Mouse (Mus musculus): Measurements from ENCODE around the gene D1Pas1. TPM values are rescaled to one million over a fixed set of nuclear protein-coding genes. Genes with fewer than 3 reads are reported as not detected.

The D1Pas1 gene
- polyA plus RNA-seq (2015; fragmentation: Nextera tagmentation; extraction: Ambion mirVana): not detected in 2 replicates

- H3K36me3 ChIP-seq: no peaks in the 10 kb centered on the region; the same call in 1 of the 2 replicates
- H3K9ac ChIP-seq: no peak within 1 kb of the TSS
- ATAC-seq (ENCODE audit: low read depth) (no peak), DNase-seq (no peak)
- H3K4me1 ChIP-seq (replicated peaks): no peaks in the 10 kb centered on the region
- 71% methylated on average over 53 of the region's 53 CpGs for WGBS (ENCODE audit: insufficient replicate concordance)
- no peaks in the 10 kb centered on the region for H3K27me3 ChIP-seq
- no peak within 1 kb of the TSS for H3K4me3 ChIP-seq (replicated peaks)
- H3K9me3 ChIP-seq (replicated peaks): peaks cover 33% of the 10 kb centered on the region
- no peak within 1 kb of the TSS for H3K27ac ChIP-seq
- no peak within 1 kb of the TSS for H3K4me2 ChIP-seq
Observed at GRCm38 (mm10) chr1:186967201-186967812, at the start of gene D1Pas1. D1Pas1 (plus strand) TSS chr1:186967416.

GRCm38 (mm10) chr1:186922489-186923370 is 44.5 kb upstream of the D1Pas1 start:
- Histone ChIP-seq H3K4me1 (replicated peaks) (no peaks in the 10 kb centered on the region), H3K27ac (no peak overlapping the region), H3K4me2 (no peak overlapping the region), H3K27me3 (no peaks in the 10 kb centered on the region), H3K36me3 (no peaks in the 10 kb centered on the region), H3K4me3 (replicated peaks) (no peak overlapping the region), H3K9ac (no peak overlapping the region), H3K9me3 (replicated peaks) (no peaks in the 10 kb centered on the region)
- 50% methylated on average over 17 of the region's 17 CpGs for WGBS (ENCODE audit: insufficient replicate concordance)
- no peak for DNase-seq
- ATAC-seq (ENCODE audit: low read depth): no peak

GRCm38 (mm10) chr1:186924027-186924426 is 43.2 kb upstream of the D1Pas1 start:
- no peaks in the 10 kb centered on the region for H3K36me3 ChIP-seq
- no peaks in the 10 kb centered on the region for H3K27me3 ChIP-seq
- H3K4me3 ChIP-seq (replicated peaks): no peak overlapping the region
- no peak overlapping the region for H3K9ac ChIP-seq
- 60% methylated on average over 12 of the region's 12 CpGs for WGBS (ENCODE audit: insufficient replicate concordance)
- H3K4me1 ChIP-seq (replicated peaks): no peaks in the 10 kb centered on the region
- no peak for DNase-seq
- no peaks in the 10 kb centered on the region for H3K9me3 ChIP-seq (replicated peaks)
- no peak overlapping the region for H3K4me2 ChIP-seq
- no peak overlapping the region for H3K27ac ChIP-seq
- no peak for ATAC-seq (ENCODE audit: low read depth)

GRCm38 (mm10) chr1:186925411-186925810 is 41.8 kb upstream of the D1Pas1 start:
- Histone ChIP-seq H3K9ac (no peak overlapping the region), H3K27ac (no peak overlapping the region), H3K4me2 (no peak overlapping the region), H3K9me3 (replicated peaks) (no peaks in the 10 kb centered on the region), H3K36me3 (no peaks in the 10 kb centered on the region), H3K4me1 (replicated peaks) (no peaks in the 10 kb centered on the region), H3K4me3 (replicated peaks) (no peak overlapping the region), H3K27me3 (no peaks in the 10 kb centered on the region)
- 59% methylated on average over 9 of the region's 9 CpGs for WGBS (ENCODE audit: insufficient replicate concordance)
- no peak for DNase-seq
- ATAC-seq (ENCODE audit: low read depth): no peak

- Histone ChIP-seq H3K4me2 (no peak overlapping the region), H3K27me3 (no peaks in the 10 kb centered on the region), H3K36me3 (no peaks in the 10 kb centered on the region), H3K27ac (no peak overlapping the region), H3K4me1 (replicated peaks) (no peaks in the 10 kb centered on the region), H3K4me3 (replicated peaks) (no peak overlapping the region), H3K9me3 (replicated peaks) (no peaks in the 10 kb centered on the region), H3K9ac (no peak overlapping the region)
- no peak for DNase-seq
- WGBS (ENCODE audit: insufficient replicate concordance): 60% methylated on average over 8 of the region's 8 CpGs
- ATAC-seq (ENCODE audit: low read depth): no peak
Observed at GRCm38 (mm10) chr1:186926316-186926949, 40.8 kb upstream of the D1Pas1 start.

GRCm38 (mm10) chr1:186926950-186927316 is 40.3 kb upstream of the D1Pas1 start:
- no peak for DNase-seq
- no peaks in the 10 kb centered on the region for H3K27me3 ChIP-seq
- H3K4me3 ChIP-seq (replicated peaks): no peak overlapping the region
- no peaks in the 10 kb centered on the region for H3K9me3 ChIP-seq (replicated peaks)
- no peak overlapping the region for H3K4me2 ChIP-seq
- H3K4me1 ChIP-seq (replicated peaks): no peaks in the 10 kb centered on the region
- H3K36me3 ChIP-seq: no peaks in the 10 kb centered on the region
- no peak overlapping the region for H3K27ac ChIP-seq
- no peak for ATAC-seq (ENCODE audit: low read depth)
- WGBS (ENCODE audit: insufficient replicate concordance): 58% methylated on average over 6 of the region's 6 CpGs
- H3K9ac ChIP-seq: no peak overlapping the region

GRCm38 (mm10) chr1:186927494-186927893 is 39.7 kb upstream of the D1Pas1 start:
- ATAC-seq (ENCODE audit: low read depth): no peak
- Histone ChIP-seq H3K9ac (no peak overlapping the region), H3K9me3 (replicated peaks) (no peaks in the 10 kb centered on the region), H3K36me3 (no peaks in the 10 kb centered on the region), H3K27ac (no peak overlapping the region), H3K4me1 (replicated peaks) (no peaks in the 10 kb centered on the region), H3K4me3 (replicated peaks) (no peak overlapping the region), H3K4me2 (no peak overlapping the region), H3K27me3 (no peaks in the 10 kb centered on the region)
- DNase-seq: no peak
- whole genome bisulfite sequencing (ENCODE audit: insufficient replicate concordance): 58% methylated on average over 4 of the region's 4 CpGs

GRCm38 (mm10) chr1:186930160-186930887 is 36.9 kb upstream of the D1Pas1 start:
- no peak for ATAC-seq (ENCODE audit: low read depth)
- 65% methylated on average over 13 of the region's 13 CpGs for WGBS (ENCODE audit: insufficient replicate concordance)
- Histone ChIP-seq H3K4me1 (replicated peaks) (no peaks in the 10 kb centered on the region), H3K36me3 (no peaks in the 10 kb centered on the region), H3K27me3 (no peaks in the 10 kb centered on the region), H3K27ac (no peak overlapping the region), H3K4me3 (replicated peaks) (no peak overlapping the region), H3K9me3 (replicated peaks) (no peaks in the 10 kb centered on the region), H3K4me2 (no peak overlapping the region), H3K9ac (no peak overlapping the region)
- DNase-seq: no peak

- H3K4me2 ChIP-seq: no peak overlapping the region
- H3K36me3 ChIP-seq: no peaks in the 10 kb centered on the region
- H3K9me3 ChIP-seq (replicated peaks): no peaks in the 10 kb centered on the region
- H3K4me3 ChIP-seq (replicated peaks): no peak overlapping the region
- no peak overlapping the region for H3K9ac ChIP-seq
- no peaks in the 10 kb centered on the region for H3K4me1 ChIP-seq (replicated peaks)
- no peak for ATAC-seq (ENCODE audit: low read depth)
- 71% methylated on average over 6 of the region's 6 CpGs for WGBS (ENCODE audit: insufficient replicate concordance)
- H3K27me3 ChIP-seq: no peaks in the 10 kb centered on the region
- DNase-seq: no peak
- H3K27ac ChIP-seq: no peak overlapping the region
Observed at GRCm38 (mm10) chr1:186930888-186931233, 36.4 kb upstream of the D1Pas1 start.

GRCm38 (mm10) chr1:186934205-186934604 is 33.0 kb upstream of the D1Pas1 start:
- ATAC-seq (ENCODE audit: low read depth): no peak
- Histone ChIP-seq H3K4me1 (replicated peaks) (no peaks in the 10 kb centered on the region), H3K4me3 (replicated peaks) (no peak overlapping the region), H3K9me3 (replicated peaks) (no peaks in the 10 kb centered on the region), H3K36me3 (no peaks in the 10 kb centered on the region), H3K27me3 (no peaks in the 10 kb centered on the region), H3K4me2 (no peak overlapping the region), H3K9ac (no peak overlapping the region), H3K27ac (no peak overlapping the region)
- WGBS (ENCODE audit: insufficient replicate concordance): 68% methylated on average over 1 of the region's 1 CpGs
- no peak for DNase-seq

GRCm38 (mm10) chr1:186952381-186952780 is 14.8 kb upstream of the D1Pas1 start:
- Histone ChIP-seq H3K9me3 (replicated peaks) (no peaks in the 10 kb centered on the region), H3K4me3 (replicated peaks) (no peak overlapping the region), H3K9ac (no peak overlapping the region), H3K27ac (no peak overlapping the region), H3K36me3 (no peaks in the 10 kb centered on the region), H3K4me2 (no peak overlapping the region), H3K4me1 (replicated peaks) (no peaks in the 10 kb centered on the region), H3K27me3 (no peaks in the 10 kb centered on the region)
- DNase-seq (no peak), ATAC-seq (ENCODE audit: low read depth) (no peak)
- 64% methylated on average over 4 of the region's 4 CpGs for WGBS (ENCODE audit: insufficient replicate concordance)

All from liver, embryonic 13.5 days (tissue).